Mouse (Mus musculus): ENCODE measurements around the gene Tmc6.
"Not testable (repeated sequence)": the region's sequence is repeated elsewhere in the genome, so short reads cannot be mapped to it uniquely, and the experiment has no call there.

The Tmc6 gene

DNA sequence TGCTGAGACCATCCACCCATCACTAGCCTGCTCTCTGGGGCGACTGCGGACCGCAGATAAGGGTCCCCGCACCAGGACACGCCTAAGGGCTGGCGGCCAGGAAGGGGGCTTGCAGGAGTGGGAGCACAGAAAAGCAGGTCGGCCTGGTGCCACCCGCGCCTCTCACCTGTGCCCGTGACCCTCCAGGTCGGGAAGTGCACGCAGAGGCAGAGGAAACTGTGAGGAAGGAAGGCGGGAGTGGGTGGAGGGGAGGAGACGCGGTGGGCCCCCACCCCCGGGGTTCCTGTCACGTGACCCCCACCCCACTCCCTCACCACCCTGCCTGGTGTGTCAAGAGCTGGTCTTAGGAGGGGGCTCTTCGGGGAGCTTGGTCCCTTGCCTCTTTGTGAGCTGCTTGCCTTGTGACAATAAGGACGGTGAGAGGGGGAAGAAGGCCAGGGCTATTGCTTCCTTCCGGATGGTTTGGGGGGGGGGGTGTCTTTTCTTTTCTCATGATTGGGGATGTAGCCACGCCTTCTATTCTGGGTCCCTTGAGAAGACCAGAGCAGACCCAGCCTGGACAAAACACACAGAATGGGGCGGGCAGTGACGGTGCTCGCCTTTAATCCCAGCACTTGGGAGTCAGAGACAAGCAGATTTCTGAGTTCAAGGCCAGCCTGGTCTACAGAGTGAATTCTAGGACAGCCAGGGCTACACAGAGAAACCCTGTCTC lies at the start of gene Tmc6, which contains the start of gene Tmc8:
Gene Tmc6, minus strand, starts transcription at position 206 of the 712 bp plus-strand sequence.
Gene Tmc8, plus strand, starts transcription at position 84 of the 712 bp plus-strand sequence.
- DNase-seq, result peak in 1 of 2 experiments; percentile 29

DNA sequence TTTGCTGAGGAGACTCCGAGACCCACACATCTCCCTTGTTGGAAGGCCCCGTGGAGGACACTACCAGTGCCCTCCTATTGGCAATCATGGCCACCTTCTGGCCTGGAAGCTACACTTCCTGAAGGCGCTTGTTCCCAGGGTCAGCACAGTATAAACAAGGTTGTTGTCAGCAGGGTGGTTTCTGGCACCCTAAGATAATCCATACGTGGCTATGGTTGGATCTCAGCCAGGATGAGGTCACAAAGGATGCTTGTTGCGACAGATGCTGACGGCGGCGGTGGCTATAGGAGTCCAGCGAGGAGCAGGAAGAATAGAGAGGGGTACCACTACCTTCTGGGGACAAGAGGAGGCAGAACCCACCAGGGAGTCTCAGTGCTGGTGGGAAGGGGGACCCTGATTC lies 48.4 kb upstream of the Tmc6 start:
- DNase-seq, result no peak

DNA sequence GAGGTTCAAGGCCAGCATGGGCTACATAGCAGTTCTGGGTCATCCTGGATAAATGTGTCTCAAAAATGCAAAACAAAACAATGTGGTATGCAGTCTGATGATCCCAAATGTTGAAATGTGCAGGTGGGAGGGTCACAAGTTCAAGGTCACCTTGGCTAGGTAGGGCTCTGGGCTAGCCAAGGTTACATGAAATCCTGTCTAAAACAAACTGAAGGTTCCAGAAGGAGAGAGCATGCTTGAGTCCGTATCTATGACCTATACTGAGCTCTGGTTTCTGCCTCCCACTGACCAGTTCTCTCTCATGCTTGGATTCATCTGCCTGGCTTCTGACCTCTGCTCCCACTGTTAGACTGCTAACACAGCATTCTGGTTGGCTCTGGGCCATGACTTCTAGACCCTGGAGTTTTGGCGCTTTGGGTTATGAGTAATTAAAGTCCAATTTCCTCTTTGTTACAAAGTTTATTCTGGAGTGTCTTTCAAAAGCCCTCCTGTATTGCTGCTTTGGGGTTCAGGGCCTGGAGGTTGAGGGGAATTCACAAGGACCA lies 47.7 kb upstream of the Tmc6 start:
- DNase-seq, result peak; percentile 92 to 94

DNA sequence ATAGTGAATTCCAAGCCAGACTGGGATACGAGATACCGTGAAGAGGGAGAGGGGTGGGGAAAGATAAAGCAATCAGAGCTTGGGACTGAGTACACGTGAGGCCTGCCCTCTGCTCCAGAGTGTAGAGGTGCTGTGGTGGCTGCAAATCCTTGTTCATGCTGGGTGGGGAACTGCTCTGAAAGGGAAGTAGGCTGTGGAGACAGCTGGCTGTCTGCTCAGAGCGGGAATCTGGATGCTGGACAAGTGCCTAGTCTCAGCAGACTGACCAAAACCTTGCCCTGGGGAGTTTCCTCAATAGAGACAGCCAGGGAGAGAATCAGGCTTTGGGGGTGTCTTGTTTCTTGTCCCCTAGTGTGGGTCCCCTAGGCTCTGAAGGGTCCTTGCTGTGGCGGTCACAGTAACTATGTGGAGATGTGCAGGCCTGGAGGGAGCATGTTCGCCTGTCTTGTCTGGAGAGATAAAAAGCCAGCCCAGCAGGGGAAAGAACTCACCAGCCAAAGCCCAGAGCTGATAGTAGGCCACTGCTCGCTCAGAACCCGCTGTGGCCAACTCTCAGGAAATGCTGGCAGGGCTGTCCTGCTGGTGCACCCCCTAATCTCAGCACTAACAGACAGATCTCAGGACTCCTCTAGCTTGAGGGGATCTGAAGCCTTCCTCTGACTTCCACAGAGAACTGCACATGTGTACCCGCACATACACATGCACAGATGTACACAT lies 47.0 kb upstream of the Tmc6 start:
- peak in 1 of 2 experiments; percentile 64 for DNase-seq

DNA sequence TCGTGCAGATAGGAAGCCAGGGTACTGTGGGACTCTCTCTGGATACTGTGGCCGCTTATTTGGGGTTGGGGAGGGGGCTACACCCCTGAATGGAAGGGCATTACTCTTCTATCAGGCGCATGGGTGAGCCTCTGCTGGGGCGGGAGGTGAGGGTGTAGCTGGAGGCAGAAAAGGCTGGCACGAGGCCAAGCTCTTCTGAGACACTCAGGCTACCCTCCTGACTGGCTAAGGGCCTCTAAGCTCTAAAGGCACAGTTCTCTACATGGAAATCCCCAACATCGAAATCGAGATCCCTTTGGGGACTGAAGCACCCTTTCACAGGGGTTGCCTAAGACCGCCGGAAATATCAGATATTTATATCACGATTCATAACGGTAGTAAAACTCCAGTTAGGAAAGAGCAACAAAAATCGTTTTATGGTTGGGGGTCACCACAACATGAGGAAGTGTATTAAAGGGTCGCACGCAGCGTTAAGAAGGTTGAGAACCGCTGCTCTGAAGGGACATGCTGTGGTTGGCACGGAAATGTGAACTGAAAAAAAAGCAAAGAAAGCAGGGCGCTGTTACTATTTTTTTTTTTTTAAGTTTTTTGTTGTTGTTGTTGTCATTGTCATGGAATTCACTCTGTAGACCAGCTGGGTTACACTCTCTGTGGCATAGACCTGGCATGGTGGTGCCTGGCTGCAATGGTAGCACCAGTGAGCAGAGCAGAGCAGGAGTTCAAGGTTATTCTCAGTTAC lies 46.3 kb upstream of the Tmc6 start:
- no peak for DNase-seq

DNA sequence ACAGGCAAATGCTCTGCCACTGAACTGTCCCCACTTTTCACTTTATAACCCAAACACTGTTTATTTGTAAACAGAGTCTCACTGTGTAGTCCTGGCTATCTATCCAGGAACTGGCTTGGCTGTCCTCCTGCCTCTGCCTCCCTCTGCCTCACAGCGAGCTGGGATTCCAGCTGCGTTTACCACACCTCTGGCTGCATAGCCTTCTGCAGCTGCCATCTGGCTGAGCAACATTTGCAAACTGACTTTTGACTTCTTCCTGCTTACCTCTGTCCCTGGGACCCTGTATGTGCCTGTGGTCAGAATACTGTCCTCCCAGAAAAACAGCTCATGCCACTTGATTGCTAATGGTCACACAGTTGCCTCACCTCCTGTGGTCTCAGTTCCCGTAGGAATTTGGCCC lies 45.4 kb upstream of the Tmc6 start:
- no peak for DNase-seq

DNA sequence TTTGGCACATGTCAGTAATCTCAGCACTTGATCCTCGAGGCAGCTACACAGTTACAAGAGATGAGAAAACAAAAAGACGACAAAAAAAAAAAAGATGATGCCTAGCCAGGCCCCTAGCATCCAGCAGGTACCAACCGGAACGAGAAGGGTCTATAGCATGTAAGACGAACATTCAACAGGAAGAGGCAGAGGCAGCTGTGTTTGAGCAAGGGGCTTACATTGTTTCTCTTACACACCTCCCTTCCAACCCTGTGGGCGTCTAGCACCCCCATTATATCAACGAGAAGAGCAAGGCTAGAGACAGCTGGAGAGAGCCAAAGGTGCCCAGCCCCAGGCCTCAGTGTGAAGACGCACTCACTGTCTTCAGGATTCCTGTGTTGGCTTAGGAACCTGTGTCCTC lies 44.9 kb upstream of the Tmc6 start:
- DNase-seq, result no peak

DNA sequence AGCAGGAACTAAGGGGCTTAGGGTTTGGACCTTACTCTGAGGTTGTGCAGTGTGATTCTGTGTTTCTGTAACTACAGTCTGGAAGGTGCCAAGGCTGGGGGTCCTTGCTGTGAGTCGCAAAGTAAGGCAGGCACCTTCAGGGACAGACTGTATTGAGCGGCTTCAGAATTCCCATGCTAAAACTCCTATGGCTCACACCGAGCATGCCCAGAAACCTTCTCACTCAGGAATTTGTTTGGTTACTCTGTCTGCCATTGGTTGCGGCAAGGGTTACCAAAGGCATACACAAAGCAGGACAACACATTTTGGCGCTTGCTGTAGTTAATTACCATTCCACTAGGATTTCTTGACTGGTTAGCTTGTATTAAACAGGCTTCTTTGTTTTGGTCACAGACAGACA lies 44.2 kb upstream of the Tmc6 start:
- no peak for DNase-seq

DNA sequence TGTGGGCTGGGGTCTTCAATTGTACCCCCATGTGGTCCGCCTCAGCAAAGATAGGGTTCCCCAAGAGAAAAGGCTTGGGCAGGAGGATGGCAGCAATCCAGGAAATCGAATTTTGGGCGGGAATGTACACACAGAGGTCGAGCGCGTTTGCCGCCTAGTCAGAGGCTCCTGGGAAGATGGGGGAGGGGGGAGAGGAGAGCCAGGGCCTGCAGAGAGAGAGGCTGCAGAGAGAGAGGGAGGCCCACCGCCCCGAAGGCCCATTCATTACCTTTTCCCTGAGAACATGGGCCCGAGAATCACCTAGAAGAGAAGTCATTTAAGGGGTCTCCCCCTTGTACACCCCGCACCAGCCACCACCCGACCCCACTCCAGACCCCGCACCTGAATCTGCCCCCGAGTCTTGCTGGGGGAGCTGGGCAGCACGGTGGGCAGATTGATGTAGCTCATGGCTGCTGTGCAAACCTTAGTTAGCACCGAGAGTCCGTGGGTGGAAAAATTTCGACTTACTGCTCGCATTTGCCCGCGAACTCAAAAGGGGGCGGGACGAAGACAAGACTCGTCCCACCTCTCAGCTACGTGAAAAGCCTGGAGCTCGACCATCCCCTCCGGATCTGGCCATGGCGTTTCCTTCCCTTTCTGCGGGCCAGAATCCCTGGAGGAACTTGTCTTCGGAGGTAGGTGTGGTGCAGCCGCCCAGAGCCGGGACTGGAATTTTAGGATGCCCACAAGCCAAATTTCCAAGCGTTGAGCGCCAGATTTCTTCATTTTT lies 43.5 kb upstream of the Tmc6 start, which contains the start of the genes Afmid and Tk1:
Gene Afmid, plus strand, starts transcription at position 592 of the 769 bp plus-strand sequence.
Gene Tk1, minus strand, starts transcription at position 760 of the 769 bp plus-strand sequence.
- DNase-seq, result peak; percentile 82 to 85

DNA sequence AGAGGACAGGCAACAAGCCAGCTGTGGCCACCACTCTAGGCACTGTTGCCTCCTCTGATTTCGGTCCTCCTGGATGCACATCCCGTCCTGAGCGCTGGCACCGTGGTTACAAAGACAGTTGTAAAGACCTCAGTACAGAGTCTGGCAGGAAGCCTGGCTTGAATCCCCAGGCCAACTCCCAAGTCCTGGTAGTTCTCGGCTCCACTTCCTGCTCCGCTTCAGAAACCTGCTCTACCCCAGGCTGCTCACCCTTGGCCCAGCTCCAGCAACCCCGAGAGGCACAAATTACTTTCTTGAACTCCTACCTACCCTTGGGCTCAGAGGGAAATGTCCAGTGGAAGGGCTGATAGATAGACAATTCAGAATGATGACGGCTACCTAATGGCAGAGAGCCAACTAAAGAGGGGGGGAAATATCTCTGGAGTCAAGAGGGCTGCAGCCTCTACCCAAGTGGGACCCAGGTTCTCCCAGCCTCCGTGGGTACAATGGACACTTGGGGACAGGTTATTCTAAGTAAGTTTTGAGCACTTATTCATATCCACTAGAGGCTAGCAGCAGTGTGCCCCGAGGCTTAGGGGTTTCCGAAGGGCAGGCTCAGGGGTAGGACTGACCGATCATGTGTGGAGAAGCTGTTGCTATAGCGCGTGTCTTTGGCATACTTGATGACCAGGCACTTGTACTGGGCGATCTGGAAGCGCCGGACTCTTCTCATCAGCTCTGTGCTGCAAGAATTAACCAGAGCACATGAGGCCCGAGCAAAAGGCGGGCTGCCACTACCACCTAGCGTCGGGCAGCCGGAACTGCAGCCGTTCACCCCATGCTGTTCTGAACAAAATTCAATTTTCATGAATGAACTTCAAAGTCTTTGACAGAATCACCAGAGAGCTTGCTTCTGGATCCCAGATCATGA lies 42.3 kb upstream of the Tmc6 start:
- peak; percentile 78 to 85 for DNase-seq

DNA sequence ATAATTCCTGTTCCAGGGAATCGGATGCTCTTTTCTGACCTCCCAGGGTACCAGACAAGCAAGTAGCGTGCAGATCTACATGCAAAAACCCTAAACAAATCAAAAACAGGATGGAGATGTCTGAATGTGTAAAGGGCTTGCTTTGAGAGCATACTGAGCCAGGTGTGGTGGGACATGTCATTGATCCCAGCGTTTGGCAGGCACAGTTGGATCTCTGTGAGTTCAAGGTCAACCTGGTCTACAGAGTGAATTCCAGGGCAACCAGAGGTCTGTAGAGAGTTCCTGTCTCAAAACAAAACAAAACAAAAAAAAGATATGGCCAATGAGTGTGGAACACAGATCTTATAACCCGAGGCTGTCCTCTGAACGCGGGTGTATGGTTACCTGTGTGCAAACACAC lies 41.4 kb upstream of the Tmc6 start:
- no peak for DNase-seq

DNA sequence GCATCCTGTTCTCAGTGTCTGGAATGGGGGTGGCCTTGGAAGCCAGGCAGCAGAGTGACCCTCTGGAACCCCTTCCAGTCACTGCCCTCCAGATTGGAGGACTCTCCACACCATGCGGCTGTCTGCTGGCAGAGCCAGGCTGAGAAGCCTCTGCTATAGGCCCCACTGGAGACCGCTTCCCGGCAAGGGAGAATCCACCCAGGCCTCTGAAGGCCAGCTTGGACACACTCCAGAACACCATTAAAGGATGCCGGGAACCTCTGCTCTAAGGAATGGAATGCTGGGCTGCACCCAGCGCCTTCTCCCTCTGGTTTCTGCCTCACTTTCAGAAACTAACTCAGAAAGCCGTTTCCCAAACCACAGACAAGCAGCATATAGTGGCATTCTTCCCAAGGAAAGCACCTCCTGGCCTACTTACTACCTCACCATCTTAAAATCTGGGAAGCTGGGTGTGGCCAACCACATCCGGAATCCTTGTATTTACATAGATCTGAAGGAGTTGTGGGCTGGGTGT lies 40.8 kb upstream of the Tmc6 start:
- DNase-seq, result no peak

DNA sequence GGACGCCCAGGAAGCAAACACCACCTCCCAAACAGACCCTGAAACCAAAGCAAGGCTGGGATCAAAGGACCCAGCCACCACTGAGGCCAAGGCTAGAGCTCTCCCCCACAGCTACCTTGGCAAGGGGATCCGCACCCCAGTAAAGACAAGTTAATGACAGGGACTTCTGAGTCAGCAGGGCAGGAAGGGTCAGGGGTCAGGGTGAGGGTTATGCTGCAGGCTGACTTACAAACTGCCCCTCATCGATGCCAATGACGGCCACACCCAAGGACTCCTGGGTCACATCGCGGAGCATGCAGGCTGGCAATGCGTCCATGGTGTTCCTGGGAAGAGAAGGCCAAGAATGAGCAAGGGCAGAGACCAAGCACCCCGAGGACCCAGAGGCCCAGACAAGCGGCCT lies 39.9 kb upstream of the Tmc6 start:
- DNase-seq, result no peak

DNA sequence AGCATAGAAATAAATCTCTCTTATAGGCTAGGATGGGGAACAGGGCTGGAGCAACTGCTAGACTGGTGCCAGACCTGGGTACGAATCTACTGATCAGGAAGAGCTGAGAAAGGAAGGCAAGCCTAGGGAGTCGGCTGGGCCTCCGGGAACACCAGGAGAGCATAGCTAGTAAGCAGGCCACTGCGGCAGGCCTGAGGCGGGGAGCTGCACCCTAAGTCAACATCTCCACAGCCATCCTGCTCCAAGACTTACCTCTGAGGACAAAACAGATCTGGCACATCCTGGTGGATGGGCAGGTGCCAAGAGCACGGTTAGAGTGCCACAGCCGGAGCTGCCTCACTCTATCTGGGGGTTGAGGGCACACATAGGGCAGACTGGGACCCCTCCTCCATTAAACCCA lies 38.2 kb upstream of the Tmc6 start:
- DNase-seq, result no peak

DNA sequence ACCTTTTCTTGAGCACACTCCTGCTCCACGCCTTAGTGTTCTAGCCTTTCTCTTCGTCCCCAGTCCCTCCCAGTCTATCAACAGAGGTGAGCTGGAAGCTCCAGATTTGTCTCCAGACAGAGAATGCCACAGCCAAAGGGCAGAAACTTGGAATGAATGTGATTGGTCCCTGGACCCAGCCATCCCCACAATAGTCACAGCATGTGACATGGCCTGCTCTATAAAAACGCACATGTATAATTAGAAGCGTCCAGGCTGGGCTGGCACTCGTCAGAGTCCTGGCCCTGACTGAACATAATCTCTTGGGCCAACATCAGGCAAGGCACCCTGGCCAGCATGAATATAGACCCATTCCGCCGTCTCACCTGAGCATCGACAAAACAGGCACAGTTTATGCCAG lies 37.1 kb upstream of the Tmc6 start:
- DNase-seq, result no peak

DNA sequence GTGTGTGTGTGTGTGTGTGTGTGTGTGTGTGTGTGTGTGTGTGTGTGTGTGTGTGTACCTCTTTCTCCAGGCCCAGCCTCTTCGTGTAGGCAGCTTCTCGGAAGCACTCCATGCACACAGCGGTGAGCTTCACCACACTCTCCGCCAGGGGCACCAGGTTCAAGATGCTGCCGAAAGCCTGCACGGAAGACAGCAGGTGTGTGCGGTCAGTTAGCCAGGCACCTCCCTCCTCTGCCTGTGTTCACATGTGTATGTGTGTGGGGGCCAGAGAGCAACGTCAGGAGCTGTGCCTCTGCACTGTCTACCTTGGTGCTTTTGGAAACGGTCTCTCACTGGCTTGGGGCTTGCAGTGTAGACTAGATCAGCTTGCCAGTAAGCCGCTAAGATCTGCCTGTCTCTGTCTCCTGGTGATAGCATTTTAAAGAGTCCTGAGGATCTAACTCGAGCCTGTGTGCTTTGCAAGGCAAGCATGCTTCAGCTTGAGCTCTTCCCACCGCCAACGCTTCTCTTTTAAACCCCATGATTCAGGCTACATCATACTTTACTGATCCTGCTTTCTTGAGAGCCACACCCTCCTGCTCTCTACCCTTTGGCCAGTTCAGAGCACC lies 34.5 kb upstream of the Tmc6 start:
- DNase-seq, result no peak

DNA sequence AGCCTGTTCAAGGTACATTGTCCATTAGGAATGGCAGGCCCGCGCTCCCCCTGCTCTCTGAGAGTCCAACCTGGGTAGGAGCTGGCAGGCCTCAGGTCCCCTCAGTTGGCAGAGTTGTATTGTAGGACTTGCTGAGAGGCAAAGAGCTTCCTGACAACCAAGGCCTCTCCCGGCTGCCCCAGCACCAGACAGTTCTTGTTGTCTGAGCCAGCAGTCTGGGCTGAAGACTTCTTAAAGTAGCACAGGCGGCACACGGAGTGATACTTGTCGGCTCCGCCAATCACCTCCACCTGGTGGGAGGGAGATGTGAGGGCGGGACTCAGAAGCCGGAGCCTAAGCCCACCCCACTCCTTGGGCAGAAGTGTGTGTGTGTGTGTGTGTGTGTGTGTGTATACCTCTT lies 33.9 kb upstream of the Tmc6 start:
- not testable (repeated sequence) for DNase-seq

DNA sequence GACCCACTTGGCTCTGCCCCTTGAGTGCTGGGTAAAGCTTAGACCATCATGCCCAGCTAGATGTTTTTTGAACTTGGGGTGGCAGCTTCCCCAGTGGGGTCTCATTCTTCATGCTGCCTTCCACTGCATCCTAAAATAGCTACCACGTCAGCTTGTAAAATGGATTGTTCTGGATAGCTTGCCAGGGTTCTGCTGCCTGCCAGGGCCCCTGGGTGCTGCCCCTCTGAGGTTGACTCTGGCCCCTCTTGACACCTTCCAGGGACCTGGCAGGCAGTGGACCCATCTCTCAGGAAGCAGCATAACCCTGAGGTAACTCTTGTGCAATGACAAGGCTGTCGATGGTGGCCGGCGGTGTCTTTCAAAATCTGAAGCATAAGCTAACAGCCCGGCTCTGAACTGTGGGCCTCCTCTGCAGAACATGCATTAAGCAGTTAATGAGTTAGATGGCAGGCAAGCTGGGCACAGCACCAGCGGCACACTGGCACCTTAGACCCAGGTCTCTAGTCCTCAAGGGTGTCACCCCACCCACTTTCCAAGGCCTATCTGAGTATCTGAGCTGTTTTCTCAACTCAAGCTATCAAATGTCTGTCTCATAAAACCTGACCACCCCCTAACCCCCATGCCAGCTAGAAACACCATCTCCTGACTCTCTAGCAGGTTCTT lies 32.8 kb upstream of the Tmc6 start:
- no peak for DNase-seq

DNA sequence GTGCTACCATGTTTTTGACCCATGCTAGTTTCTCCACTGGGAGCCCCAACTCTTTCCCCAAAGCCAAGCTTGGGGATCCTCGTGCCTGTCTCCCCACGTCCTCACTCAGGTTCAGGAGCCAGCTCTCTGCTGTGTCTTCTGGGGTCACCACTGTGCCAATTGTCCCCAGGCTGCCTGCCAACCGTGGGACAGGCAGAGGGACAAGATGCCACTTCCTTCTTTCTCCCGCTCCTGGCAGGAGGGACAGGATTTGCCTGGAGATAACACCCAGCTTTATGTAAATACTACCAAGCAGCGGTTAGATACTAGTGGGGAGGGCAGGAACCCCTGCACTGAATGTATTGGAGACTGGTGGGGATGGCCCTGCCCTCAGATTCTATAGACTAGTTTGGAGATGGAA lies 31.9 kb upstream of the Tmc6 start:
- no peak for DNase-seq

DNA sequence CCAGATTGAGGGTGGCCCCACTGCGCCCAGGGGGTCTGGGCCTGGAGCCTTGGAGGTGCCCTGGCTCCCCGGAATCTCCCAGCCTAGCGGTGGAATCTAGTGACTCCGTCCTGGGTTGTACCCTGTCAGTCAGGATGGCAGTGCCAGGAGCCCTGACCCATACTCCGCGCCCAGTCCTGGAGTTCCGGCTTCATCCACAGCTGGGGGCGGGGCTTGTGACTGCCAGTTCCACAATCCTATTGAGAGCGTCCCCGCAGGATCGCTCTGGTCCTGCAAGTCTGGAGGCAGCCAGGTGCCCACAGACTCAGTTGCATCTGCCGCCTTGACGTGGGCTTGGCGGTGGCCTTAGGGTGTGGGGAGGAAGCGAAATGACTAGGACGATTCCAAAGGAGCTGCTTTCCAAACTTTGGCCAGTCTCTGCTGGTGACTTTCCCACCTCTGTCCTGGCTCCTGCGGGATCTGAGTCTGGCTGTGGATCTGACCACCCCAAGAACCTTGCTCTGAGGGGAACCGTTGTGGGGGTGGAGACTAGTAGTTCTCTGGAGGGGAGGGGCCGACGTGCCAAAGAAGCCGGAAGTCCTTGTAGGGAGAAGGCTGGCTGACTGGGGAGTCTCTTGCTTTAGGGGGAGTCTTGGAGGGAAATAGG lies 28.5 kb upstream of the Tmc6 start:
- DNase-seq, result peak; percentile 91 to 93
